In the genomic region with DNA sequence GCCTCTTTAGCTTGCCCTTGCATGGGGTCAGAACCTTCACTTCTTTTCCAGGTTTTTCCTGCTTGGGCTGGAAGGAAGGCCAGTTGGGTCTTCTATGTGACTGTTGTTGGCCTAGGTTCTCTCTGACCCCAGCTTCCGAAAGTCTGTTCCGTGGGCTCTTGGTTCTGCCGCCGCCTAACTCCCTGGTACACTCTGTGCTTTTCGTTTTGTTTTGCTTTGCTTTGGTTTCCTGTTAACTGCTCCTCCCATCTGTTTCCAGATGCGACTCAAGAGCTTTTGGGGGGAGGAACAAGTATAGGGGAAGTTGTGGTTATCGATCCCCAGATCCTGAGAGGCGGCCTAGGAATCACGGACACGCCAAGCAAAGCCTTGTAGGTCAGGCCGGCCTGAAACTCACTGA, we compare ENCODE assay signal across 8 mouse cellular contexts. TPM values are rescaled to one million over a fixed set of nuclear protein-coding genes. Genes with fewer than 3 reads are reported as not detected.
A peak's percentile ranks its signal among the peaks of the same experiment; 100 is the strongest.
DNase-seq lines count a peak whose midpoint lies in the region; ATAC-seq and TF ChIP-seq lines count a peak whose summit lies in the region.

No protein-coding gene starts in this region.

- no peaks in the 10 kb centered on the region for H3K9me3 ChIP-seq in liver, embryonic 13.5 days (replicated peaks)
- no peaks in the 10 kb centered on the region for H3K9me3 ChIP-seq in neural tube, embryonic 15.5 days (replicated peaks)

- no peaks in the 10 kb centered on the region for H3K27me3 ChIP-seq in cerebellum, adult 2 months (ENCODE audit: control insufficient read depth, insufficient read depth, low read length)
- no peaks in the 10 kb centered on the region for H3K27me3 ChIP-seq in liver, embryonic 13.5 days
- H3K27me3 ChIP-seq in neural tube, embryonic 15.5 days (replicated peaks) = no peaks in the 10 kb centered on the region

- ATAC-seq in liver, embryonic 13.5 days (ENCODE audit: low read depth) = no peak
- no peak for ATAC-seq in neural tube, embryonic 15.5 days (ENCODE audit: low FRiP score)

- H3K4me3 ChIP-seq in cerebellum, adult 2 months (replicated peaks; ENCODE audit: insufficient read depth, low read depth, low read length) = peak overlapping the region; percentile 34
- H3K4me3 ChIP-seq in liver, embryonic 13.5 days (replicated peaks) = peak overlapping the region; percentile 85
- H3K4me3 ChIP-seq in neural tube, embryonic 15.5 days (replicated peaks) = peak overlapping the region; percentile 91; the same call in 1 of the 2 replicates

- peak overlapping the region; percentile 45; the same call in 1 of the 2 replicates for H3K9ac ChIP-seq in liver, embryonic 13.5 days
- H3K9ac ChIP-seq in neural tube, embryonic 15.5 days (replicated peaks) = no peak overlapping the region

- peaks cover 10% of the 10 kb centered on the region for H3K4me1 ChIP-seq in cerebellum, adult 2 months (ENCODE audit: control insufficient read depth, insufficient read depth, low read length)
- peaks cover 47% of the 10 kb centered on the region for H3K4me1 ChIP-seq in liver, embryonic 13.5 days (replicated peaks)
- H3K4me1 ChIP-seq in neural tube, embryonic 15.5 days = peaks cover 41% of the 10 kb centered on the region

- TF ChIP-seq CTCF in cerebellum, adult 2 months (IDR thresholded peaks at IDR 0.05; ENCODE audit: borderline replicate concordance, insufficient read depth, low read depth, low read length) = no peak

- H3K27ac ChIP-seq in cerebellum, adult 2 months (ENCODE audit: insufficient read depth, low read length) = peak overlapping the region; percentile 68
- H3K27ac ChIP-seq in liver, embryonic 13.5 days = no peak overlapping the region
- no peak overlapping the region for H3K27ac ChIP-seq in neural tube, embryonic 15.5 days (replicated peaks)

- H3K4me2 ChIP-seq in liver, embryonic 13.5 days = peak overlapping the region; percentile 100
- peak overlapping the region; percentile 79 for H3K4me2 ChIP-seq in neural tube, embryonic 15.5 days

- DNase-seq in cerebellum, adult 2 months = no peak
- no peak for DNase-seq in cerebellum, postnatal 14 days
- peak; percentile 31 to 38 for DNase-seq in B cell, adult 2 months
- DNase-seq in heart, adult 8-10 months (ENCODE audit: low spot score) = peak; percentile 87
- no peak for DNase-seq in liver, embryonic 13.5 days
- no peak for DNase-seq in layer of hippocampus, postnatal 25 days (ENCODE audit: extremely low spot score in 1 of 2, low spot score in 1 of 2)
- no peak for DNase-seq in urinary bladder, postnatal 25 days (ENCODE audit: low spot score)

- TF ChIP-seq POLR2A in cerebellum, adult 2 months (IDR thresholded peaks at IDR 0.05; ENCODE audit: borderline replicate concordance, insufficient read depth, low read length) = no peak

- 65% methylated on average over 11 of the region's 11 CpGs for WGBS in cerebellum, adult 2 months
- 32% methylated on average over 11 of the region's 11 CpGs for WGBS in liver, embryonic 13.5 days (ENCODE audit: insufficient replicate concordance)
- 74% methylated on average over 11 of the region's 11 CpGs for WGBS in neural tube, embryonic 15.5 days

- H3K36me3 ChIP-seq in liver, embryonic 13.5 days = no peaks in the 10 kb centered on the region
- H3K36me3 ChIP-seq in neural tube, embryonic 15.5 days = no peaks in the 10 kb centered on the region

RNA-seq across cellular contexts. Expression of gene Mlxip, which starts 3.2 kb away (rescaled TPM):
- 21.7 and 24.2 TPM in 2 replicates for polyA plus RNA-seq in cerebellum, adult 2 months (2012; rRNA removed)
- total RNA-seq in heart, adult 8-10 months (2022) = 10 to 100 TPM; 23.4 to 30.6 (median 27.3) TPM
- 3.2 and 3.6 TPM in 2 replicates for polyA plus RNA-seq in liver, embryonic 13.5 days (2015; fragmentation: Nextera tagmentation; extraction: Ambion mirVana)
- 19.3 and 19.4 TPM in 2 replicates for polyA plus RNA-seq in neural tube, embryonic 15.5 days (2015; fragmentation: Nextera tagmentation; extraction: Ambion mirVana)
- 10 to 100 TPM; 16.6 to 21.6 TPM for total RNA-seq in layer of hippocampus, postnatal 25 days (2021)

RNA-seq across cellular contexts. Expression of gene Bcl7a, which starts 54.2 kb away (rescaled TPM):
- 28.9 and 29.4 TPM in 2 replicates for polyA plus RNA-seq in cerebellum, adult 2 months (2012; rRNA removed)
- total RNA-seq in heart, adult 8-10 months (2022) = 10 to 100 TPM in 1 of 4 experiments, 1 to 10 TPM in 3; 8.7 to 12.5 (median 9.4) TPM
- 6.6 and 7.9 TPM in 2 replicates for polyA plus RNA-seq in liver, embryonic 13.5 days (2015; fragmentation: Nextera tagmentation; extraction: Ambion mirVana)
- polyA plus RNA-seq in neural tube, embryonic 15.5 days (2015; fragmentation: Nextera tagmentation; extraction: Ambion mirVana) = 30.2 and 31.0 TPM in 2 replicates
- total RNA-seq in layer of hippocampus, postnatal 25 days (2021) = 10 to 100 TPM; 68.7 to 70.3 TPM

Comparison
In these comparisons a context has a peak if more than half of its experiments do, and no peak if none do; other contexts are left out.
1. DNase-seq: peak in B cell, adult 2 months (2 of 2) and heart, adult 8-10 months (single experiment); none in cerebellum, adult 2 months (0 of 2), cerebellum, postnatal 14 days (0 of 2), liver, embryonic 13.5 days (single experiment), layer of hippocampus, postnatal 25 days (0 of 2) and urinary bladder, postnatal 25 days (single experiment).
2. H3K4me3 ChIP-seq: peak in every context shown above with its lines; median percentile 91 in neural tube, embryonic 15.5 days; 85 in liver, embryonic 13.5 days; 34 in cerebellum, adult 2 months.